Mouse (Mus musculus): ENCODE results near the gene Ttll9. TPM values are rescaled to one million over a fixed set of nuclear protein-coding genes. Genes with fewer than 3 reads are reported as not detected.

The Ttll9 gene
- total RNA-seq, 2 experiments from 2014 or later = not detected

- DNase-seq = no peak
- intact Hi-C loops (cut with DNase I) = no loop called here
Measured at GRCm38 (mm10) chr2:153009192-153009973, 47.1 kb downstream of the Ttll9 start.

- no peak for DNase-seq
- intact Hi-C loops (cut with DNase I) = loop anchor here (10.0 kb wide), 1 partner anchor 169 kb away; the partner anchor contains the start of gene Tpx2
Measured at GRCm38 (mm10) chr2:153013724-153014515, 51.6 kb downstream of the Ttll9 start.

GRCm38 (mm10) chr2:153014758-153015593 is 52.7 kb downstream of the Ttll9 start, which contains the start of gene Pdrg1:
TSS of gene Pdrg1 (minus strand) at chr2:153015427.
- intact Hi-C loops (cut with DNase I) = loop anchor here (1.0 to 10.0 kb wide), 3 partner anchors 101 to 318 kb away; partner anchors contain the start of gene Tpx2
- DNase-seq = peak; percentile 95 to 96

- DNase-seq = no peak
- intact Hi-C loops (cut with DNase I) = loop anchor here (1.0 to 10.0 kb wide), 3 partner anchors 102 to 319 kb away; partner anchors contain the start of gene Tpx2
Measured at GRCm38 (mm10) chr2:153015804-153016203, 53.5 kb downstream of the Ttll9 start.

GRCm38 (mm10) chr2:153016786-153017185 is 54.5 kb downstream of the Ttll9 start:
- intact Hi-C loops (cut with DNase I) = loop anchor here (5.0 to 10.0 kb wide), 2 partner anchors 172 to 319 kb away; partner anchors contain the start of gene Tpx2
- no peak for DNase-seq

- intact Hi-C loops (cut with DNase I) = loop anchor here (5.0 to 10.0 kb wide), 2 partner anchors 175 to 322 kb away; partner anchors contain the start of gene Tpx2
- DNase-seq = no peak
Measured at GRCm38 (mm10) chr2:153019355-153019754, 57.1 kb downstream of the Ttll9 start.

- DNase-seq = no peak
Measured at GRCm38 (mm10) chr2:153021163-153021562, 58.9 kb downstream of the Ttll9 start.

GRCm38 (mm10) chr2:153022855-153023254 is 60.6 kb downstream of the Ttll9 start:
- intact Hi-C loops (cut with DNase I) = no loop called here
- no peak for DNase-seq

More at GRCm38 (mm10) chr2:153021163-153021562, 58.9 kb downstream of the Ttll9 start:
- intact Hi-C loops (cut with DNase I) = no loop called here

GRCm38 (mm10) chr2:153026052-153026451 is 63.8 kb downstream of the Ttll9 start:
- intact Hi-C loops (cut with DNase I) = no loop called here
- no peak for DNase-seq

- no peak for DNase-seq
- intact Hi-C loops (cut with DNase I) = no loop called here
Measured at GRCm38 (mm10) chr2:153027501-153027900, 65.2 kb downstream of the Ttll9 start.

- intact Hi-C loops (cut with DNase I) = no loop called here
- DNase-seq = no peak
Measured at GRCm38 (mm10) chr2:153030422-153030821, 68.1 kb downstream of the Ttll9 start.

- intact Hi-C loops (cut with DNase I) = no loop called here
- no peak for DNase-seq
Measured at GRCm38 (mm10) chr2:153031126-153032082, 69.1 kb downstream of the Ttll9 start, which contains the start of gene Xkr7. TSS of gene Xkr7 (plus strand) at chr2:153031852.

- peak; percentile 79 to 86 for DNase-seq
Measured at GRCm38 (mm10) chr2:153032083-153032842, 70.0 kb downstream of the Ttll9 start.

GRCm38 (mm10) chr2:153032973-153033372 is 70.7 kb downstream of the Ttll9 start:
- intact Hi-C loops (cut with DNase I) = no loop called here
- DNase-seq = no peak

More at GRCm38 (mm10) chr2:153032083-153032842, 70.0 kb downstream of the Ttll9 start:
- intact Hi-C loops (cut with DNase I) = no loop called here

GRCm38 (mm10) chr2:153033545-153034230 is 71.4 kb downstream of the Ttll9 start:
- intact Hi-C loops (cut with DNase I) = no loop called here

GRCm38 (mm10) chr2:153036690-153037089 is 74.4 kb downstream of the Ttll9 start:
- no peak for DNase-seq
- intact Hi-C loops (cut with DNase I) = no loop called here

More at GRCm38 (mm10) chr2:153033545-153034230, 71.4 kb downstream of the Ttll9 start:
- no peak for DNase-seq

GRCm38 (mm10) chr2:153043886-153044285 is 81.6 kb downstream of the Ttll9 start:
- no peak for DNase-seq
- intact Hi-C loops (cut with DNase I) = no loop called here
